Mouse (Mus musculus) activated CD4-positive, CD25-positive, alpha-beta regulatory T cell, adult 4 months (primary cell): ENCODE measurements around the gene Zfp958. TPM values are rescaled to one million over a fixed set of nuclear protein-coding genes. Genes with fewer than 3 reads are reported as not detected.
"Not testable (repeated sequence)": the region's sequence is repeated elsewhere in the genome, so short reads cannot be mapped to it uniquely, and the experiment has no call there.

Experiments used
- ATAC-seq: one replicate; pipeline ENCODE4 v1.8.0; 2017
- polyA plus RNA-seq, 2 experiments: library from polyadenylated mRNA; unstranded; fragments of 100-300 nt; shearing (Covaris generic); gene quantifications; one replicate each; pipeline ENCODE4 v1.2.1; 2017

Gene Zfp958
- 10 to 100 TPM; 15.1 to 19.8 TPM for polyA plus RNA-seq

DNA sequence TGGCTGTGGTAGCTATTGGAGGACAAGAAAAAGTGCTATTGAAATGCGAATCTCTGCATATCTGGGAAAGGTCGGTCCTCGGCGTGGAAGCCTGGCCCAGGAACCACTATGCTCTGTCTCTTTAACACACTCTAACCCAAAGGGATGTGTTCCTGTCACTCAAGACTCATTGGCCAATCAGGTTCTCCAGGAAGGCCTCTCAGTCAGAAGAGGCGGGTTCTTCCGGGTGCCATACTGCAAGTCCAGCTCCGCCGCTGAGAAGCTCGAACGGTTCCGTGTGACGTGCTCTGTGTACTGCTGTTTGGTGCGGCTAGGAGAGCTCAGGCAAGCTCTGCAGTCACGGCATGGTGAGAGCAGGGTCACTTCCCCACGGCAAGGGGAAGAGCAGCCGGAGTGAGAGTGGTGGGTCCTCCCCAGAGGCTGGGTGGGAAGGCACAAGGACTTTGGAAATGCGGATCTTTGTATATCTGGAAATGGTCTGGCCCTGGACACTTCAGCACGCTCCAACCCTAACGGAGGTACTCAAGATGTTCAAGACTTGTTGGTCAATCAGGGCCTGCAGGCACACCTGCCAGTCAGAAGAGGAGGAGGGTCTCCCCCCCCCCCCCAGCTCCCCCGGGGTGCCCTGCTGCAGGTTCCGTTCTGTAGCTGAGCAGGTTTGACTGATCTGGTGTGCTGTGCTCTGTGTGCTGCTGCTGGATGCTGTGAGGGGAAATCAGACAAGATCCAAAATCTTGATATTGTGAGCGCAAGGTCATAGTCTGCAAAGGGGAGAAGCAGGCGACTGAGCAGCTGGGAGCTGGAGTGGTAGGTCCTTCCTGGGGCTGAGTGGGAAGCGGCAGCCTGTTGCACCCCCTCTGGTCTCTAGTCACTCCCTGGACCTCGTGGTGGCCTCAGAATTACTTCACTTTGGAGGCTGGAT, at the start of gene Zfp958:
Gene Zfp958 (plus strand): TSS at position 236 of the 922 bp plus-strand sequence.
- peak; percentile 98 for ATAC-seq

DNA sequence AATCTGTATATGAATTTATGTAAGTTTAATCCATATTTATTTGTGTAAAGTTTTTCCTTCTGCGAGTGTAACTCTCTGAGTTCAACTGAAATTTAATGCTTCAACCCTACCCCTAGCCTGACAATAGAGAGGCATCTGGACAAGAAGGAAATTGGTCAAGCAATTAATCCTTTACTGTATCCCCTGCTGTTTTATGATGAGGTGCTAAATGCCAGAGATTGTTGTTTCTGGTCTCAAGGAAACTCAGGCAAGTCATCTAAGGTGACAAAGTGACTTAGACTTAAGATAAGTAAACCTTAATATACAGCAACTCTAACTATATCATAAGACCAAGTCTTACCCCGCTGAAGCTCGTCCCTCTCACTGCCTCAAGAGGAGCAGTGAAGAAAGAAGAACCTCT, 31.0 kb upstream of the Zfp958 start:
- no peak for ATAC-seq

DNA sequence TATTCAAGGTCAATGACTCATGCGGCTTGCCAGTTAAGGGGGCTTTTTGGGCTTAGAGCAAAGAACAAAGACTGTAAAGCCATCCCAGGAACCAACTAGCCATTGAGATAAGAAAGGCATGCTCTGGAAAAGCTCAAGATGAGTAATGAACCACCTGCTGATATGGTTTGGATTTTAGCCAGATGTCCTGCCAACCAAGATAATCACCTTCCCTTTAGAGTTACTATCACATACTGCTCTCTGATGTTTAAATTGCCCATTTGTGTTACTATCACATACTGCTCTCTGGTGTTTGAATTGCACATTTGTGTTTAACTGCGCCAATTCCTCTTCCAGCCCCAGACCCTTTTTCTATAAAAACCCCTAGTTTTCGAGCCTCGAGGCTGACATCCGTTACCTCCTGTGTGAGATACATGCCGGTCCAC, 30.2 kb upstream of the Zfp958 start:
- ATAC-seq: no peak

DNA sequence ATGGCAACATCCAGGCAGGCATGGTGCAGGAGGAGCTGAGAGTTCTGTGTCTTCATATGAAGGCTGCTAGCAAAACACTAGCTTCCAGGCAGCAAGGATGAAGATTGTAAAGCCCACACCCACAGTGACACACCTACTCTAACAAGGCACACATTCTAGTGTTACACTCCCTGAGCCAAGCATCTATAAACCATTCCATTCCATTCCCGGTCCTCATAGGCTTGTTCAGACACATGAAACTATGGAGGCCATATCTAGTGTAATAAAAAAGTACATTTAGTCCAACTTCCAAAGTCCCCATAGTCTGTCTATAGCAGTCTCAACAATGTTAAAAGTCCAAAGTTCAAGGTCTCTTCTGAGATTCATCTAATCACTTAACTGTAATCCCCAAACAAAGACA, 28.3 kb upstream of the Zfp958 start:
- ATAC-seq: no peak

DNA sequence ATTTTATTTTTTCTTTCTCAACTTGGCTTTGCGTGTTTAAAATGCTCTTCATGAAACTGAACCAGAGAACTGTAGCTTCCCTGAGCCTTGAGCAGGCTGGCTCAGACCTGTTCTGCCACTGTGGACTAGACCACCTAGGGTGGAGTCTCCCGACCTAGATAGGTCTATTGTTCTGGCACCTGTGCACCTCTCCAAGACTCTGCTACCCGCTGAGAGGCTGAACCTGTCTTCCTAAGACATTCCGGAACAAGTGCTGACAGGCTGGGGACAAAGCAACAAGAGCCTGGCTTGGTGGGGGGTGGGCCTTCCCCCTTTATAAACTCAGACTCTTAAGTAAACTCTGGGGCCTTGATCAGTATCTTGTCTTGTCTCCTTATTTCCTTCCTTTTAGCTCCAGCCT, 26.6 kb upstream of the Zfp958 start:
- ATAC-seq: no peak

- no peak for ATAC-seq
Observed at GRCm38 (mm10) chr8:4588165-4589000, 24.6 kb upstream of the Zfp958 start.

- ATAC-seq: no peak
Observed at GRCm38 (mm10) chr8:4608896-4609295, 4.1 kb upstream of the Zfp958 start.

GRCm38 (mm10) chr8:4611626-4612175, 1.3 kb upstream of the Zfp958 start:
- ATAC-seq: not testable (repeated sequence)

DNA sequence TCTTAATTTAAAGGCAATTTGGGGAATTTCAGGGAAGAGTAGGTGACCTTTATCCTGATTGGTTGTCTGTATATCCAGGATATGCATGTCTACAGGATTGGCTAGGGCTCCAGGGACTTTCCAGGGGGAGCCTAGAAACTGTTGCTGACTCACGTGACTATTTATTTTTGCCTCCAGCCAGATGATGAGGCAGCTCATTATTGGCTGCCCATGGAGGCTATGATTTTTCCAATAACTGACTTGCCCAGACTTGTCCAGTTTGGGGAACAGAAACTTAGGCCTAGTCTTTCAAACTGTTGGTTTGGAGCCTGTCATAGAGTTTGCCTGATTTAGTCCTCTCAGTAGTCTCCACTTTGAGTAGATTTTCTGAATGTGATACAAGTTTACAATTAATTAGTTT, 14.4 kb downstream of the Zfp958 start:
- no peak for ATAC-seq

- ATAC-seq: no peak
Observed at GRCm38 (mm10) chr8:4637071-4637470, 24.1 kb downstream of the Zfp958 start.

- ATAC-seq: not testable (repeated sequence)
Observed at GRCm38 (mm10) chr8:4642974-4643373, 30.0 kb downstream of the Zfp958 start.

GRCm38 (mm10) chr8:4656536-4656935, 43.6 kb downstream of the Zfp958 start:
- no peak for ATAC-seq

DNA sequence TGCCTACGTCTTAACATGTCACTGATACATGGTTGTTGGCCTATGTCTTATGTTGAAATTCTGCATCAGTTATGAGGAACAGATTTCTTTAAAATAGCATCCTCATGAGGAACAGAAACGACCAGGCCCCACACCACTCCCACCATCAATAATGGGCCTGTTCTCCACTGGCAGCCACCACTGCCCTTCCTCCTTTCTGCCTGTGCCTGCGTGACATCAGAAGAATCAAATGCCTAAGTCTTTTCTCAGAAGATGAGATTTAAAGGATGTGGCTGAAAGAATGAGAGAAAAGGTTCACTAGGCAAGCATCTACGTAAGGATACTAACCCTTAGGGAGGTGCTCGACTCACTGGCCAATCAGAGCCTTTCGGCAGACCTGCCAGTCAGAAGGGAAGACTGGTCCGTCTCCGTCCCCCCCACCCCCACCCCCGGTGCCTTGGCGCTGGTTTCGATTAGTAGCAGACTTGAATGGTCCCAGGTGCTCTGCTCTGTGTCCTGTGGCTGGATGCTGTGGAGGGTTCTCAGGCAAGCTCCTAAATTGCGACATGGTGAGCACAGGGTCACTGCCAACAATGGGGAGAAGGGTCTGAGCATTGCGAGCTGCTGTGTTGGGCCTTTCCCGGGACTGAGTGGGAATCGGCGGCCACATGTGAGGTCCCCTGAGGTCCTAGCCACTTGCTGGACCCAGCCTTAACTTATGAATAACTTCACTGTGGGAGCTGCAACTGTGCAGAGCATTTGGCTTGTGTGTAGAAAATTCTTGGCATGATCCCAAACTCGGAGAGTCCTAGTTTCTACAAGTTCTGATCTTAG, 62.4 kb downstream of the Zfp958 start:
- no peak for ATAC-seq

DNA sequence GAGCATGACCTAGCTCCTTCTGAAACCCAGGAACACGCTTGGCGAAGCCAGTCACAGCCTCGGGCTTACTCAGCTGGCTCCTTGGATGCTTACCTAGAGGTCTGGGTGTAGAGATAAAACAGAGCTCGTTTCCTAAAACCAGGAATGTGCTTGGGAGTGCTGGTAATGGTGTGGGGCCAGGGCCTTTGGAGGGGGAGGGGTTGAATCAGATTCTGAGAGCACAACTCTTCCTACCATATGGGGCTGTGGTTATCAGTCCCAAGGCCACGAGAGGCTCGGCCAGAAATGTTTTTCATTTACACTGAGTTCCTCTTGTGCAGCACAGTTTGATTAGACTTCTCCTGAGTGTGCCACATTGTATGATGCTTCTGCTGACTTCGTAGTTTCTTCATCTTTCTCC, 63.6 kb downstream of the Zfp958 start:
- no peak for ATAC-seq

DNA sequence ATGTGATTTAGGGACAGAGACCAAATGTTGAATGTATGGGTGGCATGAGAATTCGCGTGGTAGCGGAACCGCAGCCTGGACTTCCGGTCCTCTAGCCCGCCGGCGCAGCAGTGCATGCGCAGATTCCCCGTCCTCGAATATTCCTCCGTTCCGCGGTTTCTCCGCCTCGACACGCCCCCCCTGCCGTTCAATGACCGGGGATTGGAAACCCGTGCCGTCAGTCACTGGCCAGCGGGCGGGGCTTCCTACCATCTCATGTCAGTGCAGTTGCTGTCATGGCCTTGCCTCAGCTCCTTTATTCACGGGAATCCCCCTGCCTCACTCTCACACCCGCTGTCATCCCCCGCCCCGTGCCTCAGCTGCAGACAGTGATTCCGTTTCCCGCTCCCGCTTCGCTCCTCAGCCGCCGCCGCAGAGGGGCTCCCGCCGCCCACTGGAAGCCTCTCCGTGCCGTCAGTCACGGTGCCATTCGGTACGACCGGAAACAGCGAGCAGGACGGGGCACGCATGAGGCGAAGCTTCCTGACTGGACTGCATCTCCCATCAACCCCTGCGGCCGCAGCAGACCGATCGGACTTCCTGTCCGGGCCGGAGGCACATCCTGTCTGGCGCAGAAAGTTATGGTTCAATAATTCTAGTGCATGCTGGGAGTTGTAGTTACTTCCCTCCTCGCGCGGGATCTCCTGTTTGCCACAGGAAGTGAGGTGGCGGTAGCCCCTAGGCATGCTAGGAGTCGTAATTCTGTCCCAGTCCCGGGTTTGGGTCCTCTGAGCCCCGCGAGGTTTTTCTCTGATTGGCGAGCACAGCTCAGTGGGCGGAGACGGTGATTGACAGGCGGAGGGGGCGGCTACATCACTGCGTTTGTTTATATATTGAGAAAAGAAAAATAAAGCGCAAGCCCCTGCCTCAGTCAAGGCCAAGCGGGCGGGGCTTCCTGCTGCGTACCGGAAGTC, 64.6 kb downstream of the Zfp958 start:
- ATAC-seq: peak; percentile 77

- ATAC-seq: peak; percentile 60
Observed at GRCm38 (mm10) chr8:4678218-4678907, 65.4 kb downstream of the Zfp958 start.

DNA sequence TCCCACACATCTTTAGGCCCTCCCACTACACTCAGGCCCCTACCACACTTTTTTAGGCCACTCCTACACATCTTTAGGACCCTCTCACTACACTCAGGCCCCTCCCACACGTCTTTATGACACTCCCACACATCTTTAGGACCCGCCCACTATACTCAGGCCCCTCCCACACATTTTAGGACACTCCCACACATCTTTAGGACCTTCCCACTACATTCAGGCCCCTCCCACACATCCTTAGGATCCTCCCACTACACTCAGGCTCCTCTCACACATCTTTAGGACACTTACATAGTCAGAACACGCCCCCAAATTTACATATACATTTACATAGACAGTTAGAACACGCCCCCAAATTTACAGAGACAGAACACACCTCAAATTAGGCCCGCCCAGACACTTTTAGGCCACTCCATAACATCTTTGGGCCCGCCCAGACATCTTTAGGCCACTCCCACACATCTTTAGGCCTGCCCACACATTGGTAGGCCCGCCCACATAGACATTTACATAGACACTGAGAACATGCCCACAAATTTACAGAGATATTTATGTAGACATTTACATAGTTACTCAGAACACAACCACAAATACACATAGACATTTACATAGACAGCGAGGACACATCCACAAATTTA, 66.1 kb downstream of the Zfp958 start:
- no peak for ATAC-seq

DNA sequence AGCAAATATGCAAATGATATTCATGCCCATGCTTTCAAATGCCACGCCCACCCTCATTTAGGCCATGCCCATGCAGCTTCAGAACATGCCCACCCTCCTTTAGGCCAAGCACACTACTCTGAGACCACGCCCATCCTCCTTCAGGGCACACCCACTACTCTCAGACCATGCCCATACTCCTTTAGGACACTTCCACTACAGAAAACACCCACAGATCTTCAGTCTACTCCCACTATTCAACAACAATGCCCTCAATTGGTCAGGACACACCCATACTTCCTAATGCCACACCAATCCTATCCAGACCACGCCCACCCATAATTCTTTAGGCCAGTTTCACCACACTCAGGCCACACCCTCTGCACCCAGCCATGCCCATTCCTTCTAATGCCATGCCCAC, 66.8 kb downstream of the Zfp958 start:
- ATAC-seq: no peak
